Mouse (Mus musculus) liver, adult 2 months (tissue): ENCODE data around the gene Mst1. TPM values are rescaled to one million over a fixed set of nuclear protein-coding genes. Genes with fewer than 3 reads are reported as not detected.

Source experiments
- DNase-seq: peaks from one replicate; pipeline ENCODE4 v3.0.0-alpha.2; 2011; ENCODE audit warnings: low read depth, low spot score; ENCODE audit errors: extremely low read depth
- H3K27ac ChIP-seq: fragments of 200-500 bp; replicated peaks from 2 replicates; pipeline ENCODE4 v1.5.1; 2012; ENCODE audit warnings: low read depth, mild to moderate bottlenecking, control low read depth, inconsistent platforms, low read length; ENCODE audit not compliant: insufficient read depth
- H3K27me3 ChIP-seq: fragments of 200-500 bp; 2 replicates; pipeline ENCODE4 v1.6.1; 2012; ENCODE audit warnings: mild to moderate bottlenecking, moderate library complexity, low read length, inconsistent platforms; ENCODE audit not compliant: control insufficient read depth, insufficient read depth
- H3K36me3 ChIP-seq: fragments of 200-500 bp; 2 replicates; pipeline ENCODE4 v1.6.1; 2012; ENCODE audit warnings: low read length, inconsistent platforms; ENCODE audit not compliant: control insufficient read depth, insufficient read depth
- H3K4me1 ChIP-seq: fragments of 200-500 bp; 2 replicates; pipeline ENCODE4 v1.6.1; 2011; ENCODE audit warnings: low read length; ENCODE audit not compliant: control insufficient read depth, insufficient read depth
- H3K4me3 ChIP-seq: fragments of 200-500 bp; 2 replicates; pipeline ENCODE4 v1.5.1; 2011; ENCODE audit warnings: low read depth, mild to moderate bottlenecking, control low read depth, low read length, moderate library complexity; ENCODE audit not compliant: insufficient read depth
- H3K79me2 ChIP-seq: fragments of 200-500 bp; 2 replicates; pipeline ENCODE4 v1.6.1; 2012; ENCODE audit warnings: inconsistent platforms, mild to moderate bottlenecking, low read length, moderate library complexity; ENCODE audit not compliant: control insufficient read depth, insufficient read depth
- H3K9ac ChIP-seq: fragments of 200-500 bp; 2 replicates; pipeline ENCODE4 v1.6.1; 2012; ENCODE audit warnings: low read depth, mild to moderate bottlenecking, control low read depth, inconsistent platforms, low read length
- CTCF ChIP-seq: fragments of 200-500 bp; IDR thresholded peaks from 2 replicates; pipeline ENCODE4 v1.5.1; 2011; ENCODE audit warnings: low read depth, low read length, control low read depth
- POLR2A ChIP-seq: fragments of 200-500 bp; IDR thresholded peaks from 2 replicates; pipeline ENCODE4 v1.6.1; 2011; ENCODE audit warnings: low read length, control low read depth; ENCODE audit not compliant: insufficient read depth; ENCODE audit errors: extremely low read depth
- WGBS: fragments of 180-500 bp; shearing (Covaris S2); methylation state at CpG from one replicate; pipeline ENCODE4 v1.1.7; 2018; 5-methylcytosine and 5-hydroxymethylcytosine counted together
- polyA plus RNA-seq: library from polyadenylated mRNA; depleted of rRNA; stranded (reverse); fragments of >200 nt; gene quantifications from 2 replicates; pipeline ENCODE4 v1.2.3, GENCODE M21; 2012
- total RNA-seq: library from RNA; depleted of rRNA; stranded (reverse); fragments of >200 nt; gene quantifications from 2 replicates; pipeline ENCODE4 v1.2.3, GENCODE M21; 2014

The Mst1 gene
- total and polyA plus RNA-seq, 2 experiments, result 143 to 264 TPM

DNA sequence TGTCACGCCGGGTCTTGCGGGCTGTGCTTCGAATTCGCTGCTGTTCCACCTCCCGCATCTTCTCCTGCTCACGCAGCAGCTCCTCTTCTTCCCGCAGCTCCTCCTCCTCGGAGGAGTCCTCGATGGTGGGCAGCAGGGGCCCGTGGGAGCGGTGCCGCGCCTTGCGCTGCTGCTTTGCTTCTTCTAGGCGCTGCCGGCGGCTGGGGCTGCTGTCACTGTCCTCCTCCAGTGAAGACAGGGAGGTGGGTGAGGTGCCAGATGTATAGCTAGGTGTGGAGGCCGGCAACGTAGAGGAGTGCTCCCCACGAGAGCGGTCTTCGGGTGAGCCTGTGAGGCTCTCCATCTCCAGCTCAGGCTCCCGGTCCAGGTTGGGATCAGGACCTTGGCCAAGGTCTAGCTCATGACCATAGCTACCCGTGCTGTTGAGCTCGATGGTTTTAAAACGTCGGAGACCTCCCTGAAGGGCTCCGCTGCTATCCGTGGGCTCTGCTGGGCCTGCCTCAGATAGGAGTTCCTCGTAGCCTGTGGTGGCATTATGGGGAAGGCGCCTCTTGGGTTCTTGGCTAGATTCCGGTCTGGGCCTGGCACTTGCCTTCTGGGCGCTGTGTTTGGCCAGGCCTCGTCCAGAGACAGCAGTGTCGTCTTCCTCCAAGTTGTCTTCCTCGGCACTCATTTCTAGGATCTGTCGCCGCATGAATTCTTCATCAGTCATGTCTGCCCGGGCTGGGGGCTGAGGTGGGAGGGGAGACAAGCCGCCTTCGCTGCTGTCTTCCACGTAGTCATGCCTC, 35.2 kb downstream of the Mst1 start:
- TF ChIP-seq CTCF (no peak), POLR2A (no peak)

DNA sequence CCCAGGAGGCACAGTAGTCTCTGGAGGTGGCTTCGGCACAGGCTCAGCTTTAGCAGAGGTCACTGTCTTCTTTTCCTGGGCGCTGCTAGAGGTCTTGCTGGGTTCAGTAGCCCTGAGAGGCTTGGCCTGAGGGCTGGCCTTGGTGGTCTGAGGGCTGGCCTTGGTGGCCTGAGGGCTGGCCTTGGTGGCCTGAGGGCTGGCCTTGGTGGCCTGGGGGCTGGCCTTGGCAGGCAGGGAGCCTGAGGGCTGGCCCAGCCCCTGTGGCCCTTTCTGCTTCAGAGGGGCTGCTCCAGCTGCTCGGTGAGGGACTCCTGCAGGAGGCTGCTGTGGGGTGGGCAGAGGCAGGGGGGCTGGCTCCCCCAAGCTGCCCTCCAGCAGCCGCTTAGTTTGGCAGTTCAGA, 36.9 kb downstream of the Mst1 start:
- Histone ChIP-seq H3K9ac (no peak overlapping the region), H3K27ac (no peak overlapping the region), H3K36me3 (no peaks in the 10 kb centered on the region), H3K27me3 (peaks cover 2% of the 10 kb centered on the region; the same call in 1 of the 2 replicates), H3K4me1 (no peaks in the 10 kb centered on the region), H3K4me3 (no peak overlapping the region), H3K79me2 (no peaks in the 10 kb centered on the region)
- no peak for DNase-seq
- no peak for TF ChIP-seq CTCF
- TF ChIP-seq POLR2A, result no peak
- WGBS, result 78% methylated on average over 4 of the region's 4 CpGs

More for the DNA sequence above, 35.2 kb downstream of the Mst1 start:
- Histone ChIP-seq H3K27me3 (peaks cover 7% of the 10 kb centered on the region; the same call in 1 of the 2 replicates), H3K9ac (no peak overlapping the region), H3K27ac (no peak overlapping the region), H3K79me2 (no peaks in the 10 kb centered on the region), H3K4me3 (no peak overlapping the region), H3K36me3 (no peaks in the 10 kb centered on the region), H3K4me1 (no peaks in the 10 kb centered on the region)
- 76% methylated on average over 43 of the region's 43 CpGs for WGBS
- DNase-seq, result no peak

DNA sequence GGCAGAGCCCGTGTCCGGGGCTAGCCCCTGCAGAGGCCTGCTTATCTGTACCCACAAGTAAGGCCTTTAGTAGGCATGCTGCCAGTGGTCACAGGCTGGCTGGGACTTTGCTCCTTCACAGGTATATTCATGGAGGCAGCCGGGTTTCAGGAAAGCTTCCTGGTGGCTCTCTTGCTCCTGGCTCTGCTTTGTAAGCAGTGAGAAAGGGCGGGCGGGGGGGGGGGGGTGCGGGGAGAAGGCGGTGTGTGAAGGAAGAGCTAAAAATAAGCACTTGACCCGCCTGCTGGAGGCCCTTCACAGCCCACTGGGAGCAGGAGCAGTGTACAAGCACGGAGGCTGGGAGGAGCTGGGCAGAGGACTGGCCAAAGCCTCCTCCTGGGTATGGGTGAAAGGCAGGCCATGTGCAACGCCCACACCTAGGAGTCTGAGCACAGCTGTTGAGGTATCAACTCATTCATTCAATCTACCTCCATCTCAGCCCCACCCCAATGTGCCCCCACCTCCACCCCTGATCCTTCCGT, 39.7 kb downstream of the Mst1 start:
- Histone ChIP-seq H3K4me3 (no peak overlapping the region), H3K4me1 (no peaks in the 10 kb centered on the region), H3K36me3 (no peaks in the 10 kb centered on the region), H3K27ac (no peak overlapping the region), H3K9ac (no peak overlapping the region), H3K27me3 (peaks cover 2% of the 10 kb centered on the region; the same call in 1 of the 2 replicates), H3K79me2 (no peaks in the 10 kb centered on the region)
- no peak for DNase-seq
- 53% methylated on average over 9 of the region's 11 CpGs for WGBS
- TF ChIP-seq POLR2A (no peak), CTCF (no peak)

GRCm38 (mm10) chr9:108120671-108121070, 40.4 kb downstream of the Mst1 start:
- no peak overlapping the region for H3K4me3 ChIP-seq
- H3K36me3 ChIP-seq, result no peaks in the 10 kb centered on the region
- H3K79me2 ChIP-seq, result no peaks in the 10 kb centered on the region
- WGBS, result 94% methylated on average over 8 of the region's 8 CpGs
- no peaks in the 10 kb centered on the region for H3K4me1 ChIP-seq
- H3K9ac ChIP-seq, result no peak overlapping the region
- no peak for TF ChIP-seq POLR2A
- TF ChIP-seq CTCF, result no peak
- DNase-seq, result no peak
- no peak overlapping the region for H3K27ac ChIP-seq
- no peaks in the 10 kb centered on the region for H3K27me3 ChIP-seq

DNA sequence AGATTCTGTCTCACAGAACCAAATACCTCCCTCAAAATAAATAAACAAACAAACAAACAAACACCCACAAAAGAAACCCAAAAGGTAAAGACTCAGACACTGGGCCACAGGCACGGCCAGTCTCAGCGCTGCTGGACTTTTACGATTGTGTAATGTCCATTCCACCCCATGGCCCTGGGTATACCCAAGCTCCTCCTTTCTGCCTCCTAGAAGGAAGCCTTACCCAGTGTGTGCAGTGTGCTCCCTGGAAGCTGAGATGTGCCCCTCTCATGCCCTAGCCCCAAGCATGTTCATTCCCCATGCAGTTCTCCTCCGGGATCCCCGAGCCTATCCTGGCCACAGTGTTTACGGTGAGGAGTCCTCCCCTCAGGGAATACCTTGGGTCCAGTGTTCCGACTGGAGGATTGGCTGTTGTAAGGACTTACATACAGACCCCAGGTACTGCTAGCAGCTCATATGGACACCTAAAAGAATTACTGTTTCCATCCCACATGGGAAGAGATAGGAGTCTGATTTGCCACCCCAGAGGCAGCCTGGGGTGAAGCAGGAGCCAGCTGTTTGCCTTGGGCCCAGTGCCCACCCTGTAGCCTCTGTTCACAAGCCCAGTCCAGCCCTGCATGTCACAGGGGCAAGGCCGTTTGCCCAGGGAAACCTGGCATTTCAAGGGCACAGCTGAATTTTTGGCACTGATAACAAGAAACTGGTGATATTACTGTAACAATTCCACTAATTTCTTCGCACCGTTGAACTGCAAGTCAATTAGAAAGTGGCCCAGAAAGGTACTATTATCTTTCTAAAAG, 41.1 kb downstream of the Mst1 start:
- H3K36me3 ChIP-seq, result no peaks in the 10 kb centered on the region
- TF ChIP-seq CTCF (no peak), POLR2A (no peak)
- H3K27me3 ChIP-seq, result no peaks in the 10 kb centered on the region
- H3K4me1 ChIP-seq, result no peaks in the 10 kb centered on the region
- H3K27ac ChIP-seq, result no peak overlapping the region
- no peak overlapping the region for H3K9ac ChIP-seq
- no peak overlapping the region for H3K4me3 ChIP-seq
- no peak for DNase-seq
- 86% methylated on average over 10 of the region's 10 CpGs for WGBS
- no peaks in the 10 kb centered on the region for H3K79me2 ChIP-seq
